Mouse (Mus musculus) forebrain, embryonic 14.5 days (tissue): Measurements from ENCODE around the gene Lrmda. TPM values are rescaled to one million over a fixed set of nuclear protein-coding genes. Genes with fewer than 3 reads are reported as not detected.

Experiments used
- ATAC-seq: fragments of 200-750 bp; cut with Nextera tagmentation; 2 replicates; pipeline ENCODE4 v1.8.0; 2017; ENCODE audit warnings: mild to moderate bottlenecking, moderate library complexity
- DNase-seq: peaks from one replicate; pipeline ENCODE4 v3.0.0-alpha.2; 2015; ENCODE audit warnings: low spot score
- H3K27ac ChIP-seq: fragments of 300-500 bp; sonication (generic); 2 replicates; pipeline ENCODE4 v1.5.1; 2014; ENCODE audit warnings: low read depth, mild to moderate bottlenecking, control low read depth, low read length, moderate library complexity
- H3K27me3 ChIP-seq: fragments of 300-500 bp; sonication (generic); replicated peaks from 2 replicates; pipeline ENCODE4 v1.6.1; 2014; ENCODE audit warnings: low read length, control low read depth, mixed read lengths; ENCODE audit not compliant: control insufficient read depth, insufficient read depth
- H3K36me3 ChIP-seq: fragments of 300-500 bp; sonication (generic); 2 replicates; pipeline ENCODE4 v1.6.1; 2014; ENCODE audit warnings: low read length, control low read depth; ENCODE audit not compliant: control insufficient read depth, insufficient read depth
- H3K4me1 ChIP-seq: fragments of 300-500 bp; sonication (generic); 2 replicates; pipeline ENCODE4 v1.6.1; 2014; ENCODE audit warnings: antibody characterized with exemption, low read length, control low read depth; ENCODE audit not compliant: control insufficient read depth, insufficient read depth
- H3K4me2 ChIP-seq: fragments of 300-500 bp; sonication (generic); 2 replicates; pipeline ENCODE4 v1.6.1; 2014; ENCODE audit warnings: mild to moderate bottlenecking, control low read depth, low read length
- H3K4me3 ChIP-seq: fragments of 300-500 bp; sonication (generic); 2 replicates; pipeline ENCODE4 v1.5.1; 2014; ENCODE audit warnings: low read depth, low read length, control low read depth
- H3K9ac ChIP-seq: fragments of 300-500 bp; sonication (generic); 2 replicates; pipeline ENCODE4 v1.6.1; 2014; ENCODE audit warnings: mild to moderate bottlenecking, low read length, control low read depth, moderate library complexity
- H3K9me3 ChIP-seq: fragments of 300-500 bp; sonication (generic); replicated peaks from 2 replicates; pipeline ENCODE4 v1.6.1; 2016; ENCODE audit warnings: low read length, control low read depth, mixed read lengths; ENCODE audit not compliant: control insufficient read depth
- WGBS: fragments of 180-500 bp; shearing (Covaris S2); extraction: QIAGEN DNeasy Blood & Tissue Kit; methylation state at CpG from one replicate; pipeline ENCODE4 v1.1.7; 2014; 5-methylcytosine and 5-hydroxymethylcytosine counted together
- polyA plus RNA-seq: library from polyadenylated mRNA; unstranded; fragments of >200 nt; fragmentation: Nextera tagmentation; extraction: Ambion mirVana; gene quantifications from 2 replicates; pipeline ENCODE4 v1.2.1, GENCODE M21; 2014

Gene Lrmda
- polyA plus RNA-seq, 1 experiment from 2014 or later, result not detected

DNA sequence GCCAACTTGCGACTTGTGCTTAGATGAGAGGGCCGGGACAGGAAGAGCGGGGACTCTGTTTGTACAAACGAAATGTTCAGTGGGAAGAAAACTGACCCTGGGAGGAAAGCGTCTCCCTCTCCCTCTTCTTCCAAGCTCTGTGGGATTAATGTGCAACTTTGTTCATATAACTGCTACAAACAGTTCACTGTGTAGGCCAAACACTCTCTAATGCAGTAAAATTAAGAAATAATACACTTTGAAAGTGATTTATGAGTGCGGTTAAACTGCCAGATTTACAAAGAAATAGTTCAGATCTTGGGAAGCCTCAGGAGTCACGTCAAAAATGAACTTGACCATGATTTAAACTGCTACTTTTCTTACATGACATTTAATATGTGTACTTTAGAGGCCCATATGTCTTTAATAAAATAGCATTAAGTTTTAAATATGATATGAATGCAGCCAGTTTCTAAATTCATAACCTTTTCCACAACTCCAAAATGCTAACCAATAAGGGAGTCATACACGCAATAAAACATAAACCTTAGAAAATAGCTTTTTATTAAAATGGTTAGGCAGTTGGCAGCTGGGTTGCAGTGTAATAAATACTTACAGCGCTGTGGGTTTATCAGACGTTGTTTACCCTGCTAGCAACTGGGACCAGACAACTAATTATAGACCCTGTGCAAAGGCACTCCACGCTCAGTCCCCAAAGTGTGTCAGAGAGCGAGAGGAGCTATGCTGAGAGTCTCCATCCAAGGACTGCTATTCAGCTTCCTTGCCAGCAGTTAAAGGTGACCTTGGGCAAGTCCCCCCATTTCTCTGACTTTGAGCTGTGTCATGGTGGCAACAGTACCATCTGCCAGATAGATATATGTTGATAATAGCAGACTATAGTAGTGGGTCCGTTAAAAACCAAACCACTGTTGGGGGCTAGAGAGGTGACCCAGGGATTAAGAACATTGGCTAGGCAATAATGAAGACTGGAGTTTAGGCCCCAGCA lies 590.0 kb downstream of the Lrmda start:
- no peaks in the 10 kb centered on the region for H3K9me3 ChIP-seq
- ATAC-seq (no peak), DNase-seq (no peak)
- H3K27me3 ChIP-seq, result no peaks in the 10 kb centered on the region
- H3K27ac ChIP-seq, result no peak overlapping the region
- no peaks in the 10 kb centered on the region for H3K36me3 ChIP-seq
- H3K4me1 ChIP-seq, result no peaks in the 10 kb centered on the region
- WGBS, result 89% methylated on average over 13 of the region's 13 CpGs
- no peak overlapping the region for H3K4me3 ChIP-seq
- H3K9ac ChIP-seq, result no peak overlapping the region
- H3K4me2 ChIP-seq, result no peak overlapping the region

DNA sequence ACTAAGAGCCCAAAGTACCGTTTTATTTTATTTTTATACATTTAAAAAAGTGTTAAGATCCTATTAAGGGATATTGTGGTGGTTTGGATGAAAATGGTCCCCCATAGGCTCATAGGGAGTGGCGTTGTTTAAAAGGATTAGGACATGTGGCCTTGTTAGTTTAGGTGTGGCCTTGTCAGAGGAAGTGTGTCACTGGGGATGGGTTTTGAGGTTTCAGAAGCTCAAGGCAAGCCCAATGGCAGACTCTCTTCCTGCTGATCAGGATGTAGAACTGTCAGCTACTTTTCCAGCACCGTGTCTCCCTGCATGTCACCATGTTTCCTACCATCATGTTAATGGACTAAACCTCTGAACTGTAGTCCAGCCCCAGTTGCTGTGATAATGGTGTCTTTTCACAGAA lies 591.5 kb downstream of the Lrmda start:
- Histone ChIP-seq H3K27me3 (no peaks in the 10 kb centered on the region), H3K4me1 (no peaks in the 10 kb centered on the region), H3K9me3 (no peaks in the 10 kb centered on the region), H3K4me3 (no peak overlapping the region), H3K27ac (no peak overlapping the region), H3K9ac (no peak overlapping the region), H3K4me2 (no peak overlapping the region), H3K36me3 (no peaks in the 10 kb centered on the region)
- DNase-seq (no peak), ATAC-seq (no peak)
- WGBS, result 95% methylated on average over 3 of the region's 3 CpGs

DNA sequence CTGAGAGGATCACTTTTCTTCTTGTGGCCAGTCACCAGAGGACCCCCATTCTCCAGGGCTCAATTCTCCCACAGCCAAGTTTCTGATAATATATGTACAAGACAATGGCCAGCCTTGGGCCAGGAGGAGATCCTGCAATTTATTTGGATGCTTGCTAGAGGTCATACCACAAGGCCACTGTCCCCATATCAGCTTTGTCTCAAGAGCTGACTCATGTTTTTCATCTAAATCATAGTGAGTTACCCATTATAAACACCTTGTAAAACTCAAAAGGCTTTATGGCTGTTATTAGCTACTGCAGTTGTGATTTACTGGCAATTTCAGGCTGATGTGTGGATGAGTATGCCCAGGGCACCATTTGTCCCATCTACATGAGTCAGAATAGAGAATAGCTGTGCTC lies 600.7 kb downstream of the Lrmda start:
- H3K4me3 ChIP-seq, result no peak overlapping the region
- DNase-seq (no peak), ATAC-seq (no peak)
- H3K4me2 ChIP-seq, result no peak overlapping the region
- no peaks in the 10 kb centered on the region for H3K36me3 ChIP-seq
- no peak overlapping the region for H3K9ac ChIP-seq
- no peaks in the 10 kb centered on the region for H3K9me3 ChIP-seq
- no peaks in the 10 kb centered on the region for H3K27me3 ChIP-seq
- H3K27ac ChIP-seq, result no peak overlapping the region
- H3K4me1 ChIP-seq, result no peaks in the 10 kb centered on the region

DNA sequence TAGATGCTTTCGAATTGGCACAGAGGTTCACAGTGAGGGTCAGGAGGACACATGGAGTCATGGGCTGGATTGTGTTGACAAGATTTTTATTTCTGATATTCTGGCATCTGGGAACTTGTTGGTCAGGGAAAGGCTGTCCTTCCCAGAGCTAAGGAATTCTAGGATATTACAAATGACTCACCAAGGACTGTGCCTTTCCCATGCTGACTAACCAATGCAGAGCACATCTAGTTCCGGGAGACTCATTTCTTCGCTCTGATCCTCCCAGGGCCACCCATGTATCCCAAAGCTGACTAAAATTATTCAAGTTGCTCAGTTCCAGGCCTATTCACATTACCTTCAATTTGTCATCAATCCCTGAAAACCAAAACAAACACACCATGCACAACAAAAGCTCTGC lies 602.4 kb downstream of the Lrmda start:
- WGBS, result 79% methylated on average over 3 of the region's 3 CpGs
- ATAC-seq, result no peak

DNA sequence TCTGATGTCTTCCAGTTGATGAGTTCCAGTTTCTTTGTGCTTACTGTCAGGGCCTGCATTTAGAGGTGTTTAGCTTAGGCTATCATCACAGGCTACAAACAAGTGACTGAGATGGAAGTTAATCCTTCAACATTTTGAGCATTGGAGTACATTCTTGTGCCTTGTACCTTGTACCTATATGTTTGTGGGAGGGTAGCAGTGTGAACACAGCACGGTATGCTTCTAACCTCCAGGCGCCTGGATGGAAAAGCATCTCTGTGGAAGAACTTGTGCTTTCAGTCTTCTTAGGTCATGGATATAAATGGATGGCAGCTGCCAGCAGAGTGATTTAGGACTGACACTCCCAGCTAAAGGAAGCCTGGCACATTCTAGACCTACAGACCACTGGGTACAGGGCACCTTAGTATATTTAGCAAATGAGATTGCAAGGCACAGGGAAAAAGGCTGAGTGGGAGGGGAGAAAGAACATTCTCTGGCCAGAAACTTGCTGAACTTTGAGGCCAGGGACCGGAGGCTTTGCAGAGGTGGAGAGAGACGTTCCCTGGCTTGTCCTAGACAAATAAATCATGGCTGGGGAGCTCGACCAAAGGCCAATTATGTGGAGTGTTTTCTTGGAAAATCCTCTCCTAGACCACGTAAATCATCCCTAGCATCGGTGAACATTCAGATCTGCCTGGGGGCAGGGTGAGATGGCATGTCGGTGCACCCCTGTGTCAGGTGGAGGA lies 607.8 kb downstream of the Lrmda start:
- Histone ChIP-seq H3K9ac (no peak overlapping the region), H3K27me3 (no peaks in the 10 kb centered on the region), H3K4me1 (no peaks in the 10 kb centered on the region), H3K4me2 (no peak overlapping the region), H3K9me3 (no peaks in the 10 kb centered on the region), H3K27ac (no peak overlapping the region), H3K4me3 (no peak overlapping the region), H3K36me3 (no peaks in the 10 kb centered on the region)
- ATAC-seq (no peak), DNase-seq (no peak)
- WGBS, result 86% methylated on average over 8 of the region's 8 CpGs

More for the DNA sequence above, 602.4 kb downstream of the Lrmda start:
- Histone ChIP-seq H3K27me3 (no peaks in the 10 kb centered on the region), H3K36me3 (no peaks in the 10 kb centered on the region), H3K9ac (no peak overlapping the region), H3K4me2 (no peak overlapping the region), H3K9me3 (no peaks in the 10 kb centered on the region), H3K4me1 (no peaks in the 10 kb centered on the region), H3K4me3 (no peak overlapping the region), H3K27ac (no peak overlapping the region)
- no peak for DNase-seq

DNA sequence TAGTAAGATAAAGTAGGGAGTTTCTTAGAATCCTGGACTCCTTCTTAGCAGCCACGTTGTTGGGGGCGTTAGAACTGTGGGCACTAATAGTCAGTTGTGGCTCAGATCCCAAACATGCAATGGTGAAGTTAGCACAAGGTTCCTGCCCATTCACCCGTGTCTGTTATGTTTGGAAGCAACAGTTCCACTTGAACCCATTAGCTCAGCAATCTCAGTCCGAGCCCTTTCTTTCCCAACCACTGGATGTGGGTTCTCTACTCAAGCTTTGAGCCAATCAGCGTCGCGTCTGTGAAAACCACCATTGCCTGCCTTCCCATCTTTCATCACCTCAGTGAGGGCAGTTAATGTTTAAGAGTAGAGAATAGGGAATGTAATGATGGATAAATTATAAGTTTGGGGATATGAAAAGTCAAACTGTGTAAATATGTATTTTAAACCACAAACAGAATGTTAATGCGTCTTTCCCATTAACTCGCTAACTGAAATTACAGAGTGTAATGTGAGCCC lies 610.9 kb downstream of the Lrmda start:
- Histone ChIP-seq H3K27ac (no peak overlapping the region), H3K9ac (no peak overlapping the region), H3K4me3 (no peak overlapping the region), H3K9me3 (no peaks in the 10 kb centered on the region), H3K36me3 (no peaks in the 10 kb centered on the region), H3K4me2 (no peak overlapping the region), H3K4me1 (no peaks in the 10 kb centered on the region), H3K27me3 (no peaks in the 10 kb centered on the region)
- WGBS, result 93% methylated on average over 9 of the region's 9 CpGs
- ATAC-seq, result no peak
- no peak for DNase-seq

DNA sequence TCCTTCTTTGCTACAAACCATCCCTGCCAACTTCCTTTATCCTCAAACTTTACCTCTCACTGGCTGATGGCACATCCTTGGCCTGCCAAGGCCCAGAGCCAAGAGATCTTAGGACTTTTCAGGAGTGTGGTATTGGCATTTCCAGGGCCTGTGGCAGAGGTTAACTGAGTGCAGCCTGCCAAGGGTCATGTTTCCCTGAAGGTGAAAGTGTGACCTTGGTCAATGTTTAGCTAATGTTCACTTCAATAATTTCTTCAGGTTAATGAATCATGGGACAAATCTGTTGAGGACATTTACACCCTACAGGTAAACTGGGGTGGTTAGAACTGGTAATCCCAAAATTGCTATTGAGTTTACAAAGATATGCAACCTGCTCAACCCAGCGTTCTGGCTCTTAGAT lies 614.1 kb downstream of the Lrmda start:
- Histone ChIP-seq H3K4me1 (no peaks in the 10 kb centered on the region), H3K36me3 (no peaks in the 10 kb centered on the region), H3K4me3 (no peak overlapping the region), H3K9me3 (no peaks in the 10 kb centered on the region), H3K9ac (no peak overlapping the region), H3K4me2 (no peak overlapping the region), H3K27ac (no peak overlapping the region), H3K27me3 (no peaks in the 10 kb centered on the region)
- WGBS, result 77% methylated on average over 1 of the region's 1 CpGs
- DNase-seq, result no peak
- ATAC-seq, result no peak

DNA sequence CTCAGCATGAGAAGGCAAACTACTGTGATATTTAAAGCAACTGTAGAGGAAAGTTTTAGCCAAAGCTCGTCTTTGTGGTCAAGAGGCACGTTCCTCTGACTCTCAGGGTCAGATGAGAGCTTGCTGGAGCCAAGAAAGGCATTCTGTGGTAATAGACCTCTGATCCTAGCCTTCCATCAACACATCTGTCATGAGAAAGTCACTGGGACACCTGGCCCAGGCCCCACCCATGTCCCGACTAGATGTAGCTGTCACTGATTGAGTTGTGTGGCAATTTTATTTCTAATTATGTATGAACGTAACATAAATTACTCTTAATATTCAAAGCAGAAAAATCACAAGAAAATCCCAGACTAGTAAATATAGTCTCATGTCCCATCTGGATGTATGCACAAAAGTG lies 624.0 kb downstream of the Lrmda start:
- no peak overlapping the region for H3K4me2 ChIP-seq
- H3K36me3 ChIP-seq, result no peaks in the 10 kb centered on the region
- H3K27ac ChIP-seq, result no peak overlapping the region
- DNase-seq, result no peak
- H3K9ac ChIP-seq, result no peak overlapping the region
- no peaks in the 10 kb centered on the region for H3K27me3 ChIP-seq
- WGBS, result 87% methylated on average over 4 of the region's 4 CpGs
- ATAC-seq, result no peak
- no peak overlapping the region for H3K4me3 ChIP-seq
- H3K4me1 ChIP-seq, result no peaks in the 10 kb centered on the region
- no peaks in the 10 kb centered on the region for H3K9me3 ChIP-seq
